Mouse (Mus musculus) E14TG2a.4 (cell line): Measurements from ENCODE around the gene Csrnp2.

ENCODE experiments used
- H3K27me3 ChIP-seq: 2 replicates; pipeline ENCODE4 v1.6.1; 2014; ENCODE audit warnings: low read length, control low read depth; ENCODE audit not compliant: insufficient read depth
- H3K36me3 ChIP-seq: 2 replicates; pipeline ENCODE4 v1.6.1; 2014; ENCODE audit warnings: low read length, control low read depth; ENCODE audit not compliant: insufficient read depth
- H3K4me1 ChIP-seq: replicated peaks from 2 replicates; pipeline ENCODE4 v1.6.1; 2014; ENCODE audit warnings: low read depth, low read length, control low read depth
- H3K4me3 ChIP-seq: replicated peaks from 2 replicates; pipeline ENCODE4 v1.5.1; 2014; ENCODE audit warnings: mild to moderate bottlenecking, low read length
- H3K9me3 ChIP-seq: 2 replicates; pipeline ENCODE4 v1.6.1; 2014; ENCODE audit warnings: low read length, control low read depth
- CTCF ChIP-seq: conservative IDR thresholded peaks from 2 replicates; pipeline ENCODE4 v1.5.1; 2014; ENCODE audit warnings: low read length
- NANOG ChIP-seq: IDR thresholded peaks from 2 replicates; pipeline ENCODE4 v1.6.1; 2014; ENCODE audit warnings: borderline replicate concordance, low read length, mixed read lengths
- POU5F1 ChIP-seq: IDR thresholded peaks from 2 replicates; pipeline ENCODE4 v1.6.1; 2014; ENCODE audit warnings: low read length, borderline replicate concordance

Gene Csrnp2

DNA sequence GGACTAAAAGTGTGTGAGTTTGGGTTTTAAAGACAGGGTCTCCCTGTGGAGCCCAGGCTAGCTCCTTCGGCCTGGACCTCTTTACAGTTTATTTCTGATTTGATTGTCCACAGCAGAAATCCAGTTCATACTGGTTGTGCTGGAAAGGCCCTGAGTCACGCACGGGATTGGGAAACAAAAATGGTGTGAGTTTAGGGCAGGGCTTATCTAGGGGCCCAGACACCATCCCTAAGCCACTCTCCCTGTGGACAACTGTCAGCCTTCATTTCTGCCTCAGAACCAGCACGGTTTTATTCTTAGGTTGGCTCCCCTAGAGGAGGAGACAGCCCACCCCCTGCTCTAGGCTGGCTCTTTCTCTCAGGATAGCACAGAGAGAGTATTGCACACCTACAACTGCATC, 62.1 kb downstream of the Csrnp2 start:
- H3K9me3 ChIP-seq: no peaks in the 10 kb centered on the region
- no peak for TF ChIP-seq NANOG
- TF ChIP-seq POU5F1: no peak
- TF ChIP-seq CTCF: no peak
- peaks cover 18% of the 10 kb centered on the region; the same call in 1 of the 2 replicates for H3K27me3 ChIP-seq
- H3K36me3 ChIP-seq: no peaks in the 10 kb centered on the region
- no peak overlapping the region for H3K4me3 ChIP-seq
- peaks cover 4% of the 10 kb centered on the region; the same call in 1 of the 2 replicates for H3K4me1 ChIP-seq

DNA sequence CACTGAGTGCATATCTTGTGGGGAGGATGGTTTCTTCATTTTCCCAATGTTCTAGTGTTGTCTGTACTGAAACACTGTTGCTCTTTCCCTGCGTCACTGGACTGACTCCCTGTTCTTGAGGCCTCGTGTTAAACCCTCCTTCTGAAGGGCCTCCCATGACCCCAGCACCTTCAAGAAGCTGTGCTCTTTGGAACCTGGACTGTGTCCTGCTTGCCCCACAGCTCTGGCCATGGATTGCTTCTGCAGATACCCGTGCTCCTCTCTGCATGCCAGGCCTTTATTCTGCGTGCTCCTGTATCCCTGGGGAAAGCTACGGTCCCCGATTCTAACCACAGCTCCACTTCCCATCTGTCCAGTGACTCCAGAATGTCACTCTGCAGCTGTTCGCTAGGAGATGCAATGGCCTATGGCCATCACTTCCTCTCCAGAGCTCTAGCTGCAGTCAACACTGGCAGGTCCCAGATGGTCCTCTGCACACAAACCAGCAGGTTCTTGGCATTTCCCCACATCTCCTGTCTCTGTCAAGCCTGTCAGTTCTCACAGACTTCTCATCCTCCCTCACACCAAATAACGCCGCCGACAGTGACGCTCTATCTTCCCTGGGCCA, 65.2 kb downstream of the Csrnp2 start:
- Histone ChIP-seq H3K4me3 (no peak overlapping the region), H3K9me3 (no peaks in the 10 kb centered on the region), H3K36me3 (no peaks in the 10 kb centered on the region), H3K27me3 (peaks cover 12% of the 10 kb centered on the region), H3K4me1 (peaks cover 11% of the 10 kb centered on the region)
- no peak for TF ChIP-seq POU5F1
- no peak for TF ChIP-seq NANOG
- TF ChIP-seq CTCF: no peak
